Mouse (Mus musculus) spleen, postnatal 4 days (tissue): Measurements from ENCODE around the gene Itprid2.
"Not testable (repeated sequence)": the region's sequence is repeated elsewhere in the genome, so short reads cannot be mapped to it uniquely, and the experiment has no call there.

ENCODE experiments used
- DNase-seq, 2 experiments: peaks; one replicate each; pipeline ENCODE4 v3.0.0; 2022; ENCODE audit warnings: low spot score in 2 of 2

The Itprid2 gene

DNA sequence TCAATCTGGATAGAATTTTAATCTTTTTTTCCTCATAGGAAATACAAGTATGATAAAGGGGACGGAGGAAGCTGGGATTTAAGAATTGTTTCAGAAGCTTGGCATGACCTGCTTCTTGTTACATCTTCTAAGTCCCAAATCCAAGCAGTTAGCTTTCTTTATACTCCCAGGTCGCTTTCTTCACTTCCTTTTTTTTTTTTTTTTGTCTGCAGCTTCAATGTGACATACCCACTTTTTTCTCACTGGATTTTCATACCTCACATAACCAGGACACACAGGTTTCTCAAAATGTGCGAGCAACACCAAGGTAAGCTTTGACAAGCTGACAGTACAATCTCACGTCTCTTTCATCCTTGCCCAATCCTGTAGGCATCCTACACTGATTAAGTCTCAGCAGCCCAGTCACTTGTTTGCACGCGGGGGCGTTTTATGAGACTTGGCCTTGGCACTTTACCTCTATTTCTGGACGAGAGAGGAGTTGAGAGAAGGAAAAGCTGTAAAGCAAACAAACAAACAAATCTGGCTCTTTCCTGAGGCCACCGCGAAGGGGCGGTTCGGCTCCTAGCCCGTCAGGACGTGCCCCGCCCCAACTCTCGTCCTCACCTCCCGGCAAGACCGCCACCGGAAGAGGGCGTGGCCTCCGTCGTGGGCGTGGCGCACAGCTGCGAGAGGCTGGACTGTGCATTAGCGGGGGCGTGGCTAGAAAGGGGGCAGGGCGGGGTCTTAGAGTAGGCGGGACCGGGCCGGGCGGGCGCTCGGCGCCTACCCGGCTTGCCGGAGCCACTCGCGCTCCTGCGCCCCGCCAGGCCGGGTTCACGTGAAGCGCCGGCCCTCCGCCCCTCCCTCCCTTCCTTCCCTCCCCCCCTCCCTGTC, at the start of gene Itprid2:
TSS of gene Itprid2 (plus strand) at position 825 of the 873 bp plus-strand sequence.
- DNase-seq = peak; percentile 99 to 100

DNA sequence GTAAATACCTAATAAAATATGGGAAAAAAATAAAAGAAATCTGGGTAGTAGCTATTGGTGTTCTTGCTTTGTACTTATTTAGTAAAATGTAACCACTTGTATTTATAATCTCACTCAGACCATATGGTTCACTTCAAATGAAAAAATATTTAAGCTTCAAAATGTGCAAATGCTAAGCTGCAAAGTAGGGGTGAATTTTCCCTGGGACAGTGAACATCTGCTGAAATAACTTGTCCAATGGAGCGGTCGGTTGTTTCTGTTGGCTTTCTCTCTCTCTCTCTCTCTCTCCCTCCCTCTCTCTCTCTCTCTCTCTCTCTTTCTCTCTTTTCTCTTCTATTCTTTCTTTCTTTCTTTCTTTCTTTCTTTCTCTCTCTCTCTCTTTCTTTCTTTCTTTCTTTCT, 39.0 kb upstream of the Itprid2 start:
- no peak for DNase-seq

DNA sequence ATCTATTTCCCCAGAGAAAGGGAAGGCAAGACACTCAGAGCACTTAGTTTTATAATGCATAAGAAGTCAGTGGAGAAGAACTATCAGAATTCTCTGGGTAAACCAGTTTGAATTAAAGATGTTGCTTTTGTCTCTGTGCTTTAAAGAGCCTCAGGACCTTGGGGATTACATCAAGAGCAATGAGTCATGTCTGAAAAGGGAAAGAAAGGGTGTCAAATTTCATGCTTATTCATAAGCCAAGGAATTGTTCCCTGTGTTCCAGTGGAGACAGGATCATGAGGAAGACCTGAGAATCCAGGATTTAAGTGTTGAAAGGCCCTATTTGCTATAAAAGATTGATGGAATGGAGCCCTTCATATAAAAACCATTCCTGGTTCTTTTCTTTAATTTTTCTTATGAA, 38.1 kb upstream of the Itprid2 start:
- no peak for DNase-seq

DNA sequence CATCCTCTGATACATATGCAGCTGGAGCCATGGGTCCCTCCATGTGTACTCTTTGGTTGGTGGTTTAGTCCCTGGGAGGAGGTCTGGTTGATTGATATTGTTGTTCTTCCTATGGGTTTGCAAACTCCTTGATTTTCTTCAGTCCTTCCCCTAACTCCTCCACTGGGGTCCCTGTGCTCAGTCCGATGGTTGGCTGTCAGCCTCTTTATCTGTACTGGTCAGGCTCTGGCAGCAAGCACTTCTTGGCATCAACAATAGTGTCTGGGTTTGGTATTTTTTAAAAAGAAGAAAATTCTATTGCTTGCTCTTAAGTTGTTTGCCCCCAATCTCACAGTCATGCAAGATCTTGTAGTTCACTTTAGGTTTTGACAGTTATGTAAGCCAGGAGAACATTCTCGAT, 34.0 kb upstream of the Itprid2 start:
- not testable (repeated sequence) for DNase-seq

DNA sequence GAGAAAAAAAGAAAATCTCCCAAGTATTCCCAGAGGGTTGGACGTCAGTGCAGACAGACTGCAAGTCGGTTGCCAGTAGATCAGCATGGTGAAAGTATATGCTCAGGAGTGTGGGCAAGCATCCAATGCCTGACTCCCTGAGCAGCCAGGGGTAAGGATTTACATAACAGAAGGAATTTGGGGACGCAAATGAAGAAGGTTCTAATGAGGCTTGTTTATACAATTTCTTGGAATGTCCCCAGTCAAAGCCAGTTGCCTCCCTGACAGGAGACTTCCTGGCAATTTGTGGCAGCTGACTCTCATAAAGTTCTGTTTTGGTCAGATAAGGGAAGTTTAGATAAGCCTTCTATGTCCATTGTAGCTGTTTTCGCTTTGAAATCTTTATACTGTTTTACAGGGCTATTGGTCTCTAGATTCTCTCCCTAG, 33.4 kb upstream of the Itprid2 start:
- DNase-seq = no peak

DNA sequence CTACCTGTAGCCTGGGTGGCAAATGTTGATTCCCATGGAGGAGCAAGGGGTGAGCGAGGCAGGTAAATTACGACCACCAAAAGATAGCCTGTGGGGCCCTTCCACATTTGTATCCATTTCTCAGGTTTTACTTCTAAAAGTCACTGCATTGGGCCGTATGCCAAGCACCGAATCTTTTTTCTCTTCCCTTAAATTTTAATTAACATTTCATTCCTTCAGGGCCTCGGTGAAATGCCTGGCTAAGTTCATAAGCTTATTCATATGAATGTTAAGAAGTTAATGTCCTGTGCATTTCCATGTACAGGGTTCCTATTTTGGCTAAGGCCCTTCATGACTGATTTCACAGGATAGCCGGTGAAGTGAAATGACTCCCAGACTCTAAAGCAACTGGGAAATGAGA, 32.8 kb upstream of the Itprid2 start:
- no peak for DNase-seq

DNA sequence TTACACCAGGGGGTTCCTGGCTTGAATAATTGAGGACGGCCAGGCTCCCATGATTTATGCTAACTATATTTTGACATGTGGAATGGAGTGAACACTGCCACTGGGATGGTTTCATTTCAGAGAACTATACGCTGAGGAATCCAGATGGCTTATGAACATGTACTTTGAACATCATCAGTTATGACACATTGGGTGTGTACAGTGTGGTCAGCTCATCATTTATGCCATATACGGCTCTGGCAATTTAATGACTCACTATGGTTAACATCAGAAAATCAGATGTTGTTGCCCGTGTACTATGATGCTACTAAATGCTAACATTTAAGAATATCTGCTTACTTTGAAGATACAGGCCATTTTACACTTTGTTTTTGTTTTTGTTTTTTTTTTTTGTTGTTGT, 31.8 kb upstream of the Itprid2 start:
- DNase-seq = no peak

DNA sequence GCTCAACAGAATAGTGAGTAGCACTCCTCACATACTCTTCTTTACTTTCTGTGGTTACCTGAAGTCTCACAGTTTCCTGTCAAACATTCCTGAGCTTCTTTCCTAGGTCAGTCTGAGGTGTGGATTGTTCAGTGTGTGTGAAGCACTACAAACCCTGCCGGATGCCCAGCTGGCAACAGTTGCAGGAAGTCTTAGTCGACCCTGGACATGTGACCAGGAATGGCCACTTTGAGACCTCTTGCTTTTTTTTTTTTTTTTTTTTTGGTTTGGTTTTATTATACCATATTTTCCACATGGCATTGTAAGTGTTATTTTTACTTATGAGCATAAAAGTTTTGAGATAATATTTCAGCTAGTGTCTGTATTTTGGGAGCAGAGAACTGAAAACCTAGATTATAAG, 29.1 kb upstream of the Itprid2 start:
- DNase-seq = no peak

DNA sequence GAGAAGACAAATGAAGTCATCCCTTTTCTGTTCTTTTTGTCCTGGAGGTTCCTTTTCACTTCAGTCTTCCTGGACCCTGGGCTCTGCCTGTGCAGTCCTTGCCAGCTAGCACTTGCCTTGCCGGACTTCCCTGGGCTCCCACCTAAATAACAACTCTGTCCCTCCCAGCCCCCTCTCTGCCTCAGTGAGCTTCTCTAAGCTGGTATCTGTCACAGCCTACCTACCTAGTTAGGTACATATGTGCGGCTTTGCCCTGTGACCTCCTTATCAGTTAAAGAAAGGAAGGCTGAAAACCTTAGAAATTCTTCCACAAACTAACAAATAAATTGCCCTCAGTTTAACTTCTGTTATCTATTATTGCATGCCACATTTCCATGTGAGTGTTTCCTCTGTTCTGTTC, 28.0 kb upstream of the Itprid2 start:
- DNase-seq = no peak

DNA sequence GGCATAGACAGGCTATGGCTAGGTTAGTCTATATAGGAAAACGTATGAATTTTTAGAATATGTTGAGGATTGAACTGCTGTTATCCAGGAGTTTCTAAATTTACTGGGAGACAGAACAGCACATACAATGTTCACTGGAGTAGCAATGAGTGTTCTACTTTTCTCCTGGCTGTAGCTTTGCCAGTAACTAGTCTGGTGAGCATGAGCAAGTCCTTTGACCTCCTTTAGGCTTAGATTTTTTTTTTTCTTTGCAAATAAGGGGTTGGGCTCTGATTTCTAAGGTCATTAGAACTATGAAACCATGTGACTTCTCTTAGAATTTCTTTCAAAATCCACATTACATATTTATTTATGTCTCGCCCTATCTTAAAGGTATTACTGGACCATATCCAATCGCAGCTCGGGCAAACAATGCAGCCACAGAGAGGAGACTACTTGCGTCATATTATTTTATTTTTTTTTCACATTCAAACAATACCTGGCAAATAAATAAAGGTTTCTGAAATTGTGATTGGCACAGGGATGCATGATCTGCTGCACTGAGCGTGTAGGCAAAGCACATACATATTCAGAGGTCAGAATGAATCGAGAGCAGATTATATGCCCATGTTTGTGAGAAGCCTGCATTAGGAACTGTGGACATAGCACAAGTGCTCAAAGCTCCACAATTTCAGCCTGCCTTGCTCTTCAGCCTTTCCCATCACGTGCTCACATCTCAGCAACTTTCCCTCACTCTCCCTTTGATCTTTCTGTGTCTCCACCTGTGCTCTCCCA, 26.7 kb upstream of the Itprid2 start:
- DNase-seq = no peak

DNA sequence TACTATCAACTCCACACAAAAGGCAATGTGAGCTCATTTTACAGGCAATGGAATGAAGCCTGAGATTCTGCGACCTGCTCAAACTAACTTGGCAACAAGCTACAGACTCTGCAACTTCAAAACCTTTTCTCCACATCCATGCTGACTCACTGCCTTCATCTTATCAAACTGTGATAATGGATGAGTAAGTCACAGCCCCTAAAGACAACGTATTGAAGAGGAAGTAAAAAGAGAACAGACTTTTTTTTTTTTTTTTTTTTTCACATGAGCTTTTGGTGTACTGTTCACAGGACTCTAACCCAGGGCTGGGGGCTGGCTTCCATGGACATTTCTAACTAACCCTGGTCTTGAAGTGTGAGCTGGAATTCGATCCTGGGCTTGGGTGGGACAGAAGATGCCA, 24.3 kb upstream of the Itprid2 start:
- no peak for DNase-seq

DNA sequence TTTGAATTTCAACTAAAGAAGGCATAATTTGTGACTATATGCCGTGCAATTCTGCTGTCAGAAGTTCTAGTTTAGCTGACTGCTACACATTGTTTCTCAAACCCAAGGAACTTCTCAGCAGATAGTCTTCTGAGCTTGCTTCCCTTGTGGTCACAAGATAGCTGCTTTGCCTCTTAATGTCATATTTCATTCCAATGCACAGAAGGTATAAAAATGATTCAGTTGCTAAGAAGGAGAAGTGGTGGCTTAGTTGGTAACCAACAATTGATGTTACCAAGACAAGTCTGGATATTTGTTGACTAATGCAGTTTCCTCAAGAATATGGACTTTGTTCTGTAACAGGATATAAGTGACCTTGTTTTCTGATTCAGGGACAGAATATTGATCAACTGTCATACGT, 17.0 kb upstream of the Itprid2 start:
- no peak for DNase-seq

DNA sequence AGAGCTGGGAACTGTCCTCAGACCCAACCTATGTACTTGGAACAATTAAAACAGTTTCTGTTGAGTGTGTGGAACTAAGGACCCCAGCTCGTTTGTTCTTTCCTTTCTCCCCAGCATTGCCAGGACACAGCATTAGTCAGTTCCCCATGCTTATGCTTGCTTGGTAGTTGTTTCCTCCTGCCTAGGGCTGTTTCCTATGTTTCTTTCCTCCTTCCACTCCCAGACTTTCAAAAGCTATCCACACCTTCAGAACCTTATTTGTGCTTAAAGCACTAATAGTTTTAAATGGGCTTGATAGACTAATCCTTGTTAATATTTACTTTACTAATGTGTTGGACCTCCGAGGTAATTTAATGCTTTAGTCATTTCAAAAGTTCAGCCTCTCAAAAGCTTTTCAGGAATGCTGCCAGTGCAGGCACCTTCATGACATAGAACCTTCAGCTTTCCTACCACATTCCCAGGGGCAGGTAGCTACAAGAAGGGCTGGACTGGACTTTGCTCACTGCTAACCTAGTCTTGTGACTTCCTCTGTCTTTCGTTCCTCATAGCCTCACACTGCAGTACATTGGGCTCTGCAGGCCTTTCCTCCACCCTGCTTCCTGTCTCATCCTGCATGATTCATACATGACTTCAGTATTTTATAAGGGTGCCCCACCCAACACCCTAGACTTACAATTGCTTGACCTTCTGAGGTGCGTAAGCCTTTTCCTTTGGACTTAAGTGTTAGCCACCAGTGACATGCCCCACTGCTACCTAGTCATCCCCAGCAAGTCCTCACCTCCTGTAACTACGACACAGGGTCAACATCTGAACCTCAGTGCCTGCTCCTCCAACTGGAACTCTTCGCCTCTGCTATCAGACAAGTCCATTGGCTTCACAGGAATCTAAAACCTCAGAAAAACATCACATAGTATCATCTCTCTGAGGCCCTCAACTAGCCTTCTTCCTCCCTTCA, 16.3 kb upstream of the Itprid2 start:
- no peak for DNase-seq

DNA sequence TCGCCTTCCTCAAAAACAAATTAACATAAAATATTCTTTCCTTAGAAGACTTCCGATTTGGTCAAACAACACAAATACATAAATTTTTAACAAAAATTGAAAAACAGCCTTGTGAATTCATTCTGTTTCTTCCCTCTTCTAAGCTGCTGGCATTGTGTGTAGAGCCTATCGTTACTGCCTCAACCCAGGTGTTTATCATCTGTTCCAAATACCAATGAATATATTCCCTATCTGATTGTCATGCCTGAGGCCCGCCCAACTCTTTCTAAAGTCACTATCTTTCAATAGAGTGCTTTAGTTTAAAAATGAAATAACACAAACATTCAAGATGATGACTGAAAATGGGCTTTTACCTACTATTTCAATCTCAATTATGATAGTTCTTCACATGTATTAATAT, 11.9 kb upstream of the Itprid2 start:
- DNase-seq = no peak

DNA sequence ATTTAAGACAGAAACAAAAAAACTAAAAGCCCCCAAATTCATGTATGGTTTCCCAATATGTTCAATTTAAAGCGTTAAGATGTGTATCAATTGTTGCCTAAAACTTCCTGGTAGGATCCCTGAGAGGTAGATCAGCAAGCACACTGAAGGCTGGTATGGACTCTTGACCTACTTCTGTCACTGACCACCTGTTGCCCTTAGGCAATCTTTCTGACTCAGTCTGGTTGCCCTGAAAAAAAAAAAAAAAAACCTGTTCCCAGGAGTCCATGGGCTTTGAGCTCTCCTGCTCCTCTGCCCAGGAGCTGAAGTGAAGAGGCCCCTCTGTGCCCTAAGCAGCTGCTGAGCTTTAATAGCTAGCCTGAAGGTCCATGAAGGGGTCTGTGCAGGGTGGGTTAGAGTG, 7.5 kb upstream of the Itprid2 start:
- no peak for DNase-seq

DNA sequence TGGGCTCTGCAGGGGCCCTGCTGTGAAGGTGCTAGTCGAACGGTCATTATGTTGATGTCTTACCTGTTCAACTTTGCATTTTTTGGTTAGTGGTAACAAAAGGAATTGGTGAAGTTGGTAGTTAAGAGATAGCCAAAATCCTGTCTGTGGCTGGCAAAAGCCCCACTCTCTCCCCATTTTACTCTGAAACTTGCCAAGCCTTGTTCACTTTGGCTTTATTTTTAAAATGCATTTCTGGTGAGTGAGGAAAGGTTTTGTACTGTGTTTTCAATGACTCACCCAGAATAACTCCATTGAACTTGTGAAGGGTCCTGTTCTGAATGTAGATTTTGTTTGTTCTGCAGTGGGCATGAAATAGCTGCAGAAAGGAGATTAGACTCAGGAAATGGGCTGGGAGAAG, 4.9 kb upstream of the Itprid2 start:
- DNase-seq = no peak

DNA sequence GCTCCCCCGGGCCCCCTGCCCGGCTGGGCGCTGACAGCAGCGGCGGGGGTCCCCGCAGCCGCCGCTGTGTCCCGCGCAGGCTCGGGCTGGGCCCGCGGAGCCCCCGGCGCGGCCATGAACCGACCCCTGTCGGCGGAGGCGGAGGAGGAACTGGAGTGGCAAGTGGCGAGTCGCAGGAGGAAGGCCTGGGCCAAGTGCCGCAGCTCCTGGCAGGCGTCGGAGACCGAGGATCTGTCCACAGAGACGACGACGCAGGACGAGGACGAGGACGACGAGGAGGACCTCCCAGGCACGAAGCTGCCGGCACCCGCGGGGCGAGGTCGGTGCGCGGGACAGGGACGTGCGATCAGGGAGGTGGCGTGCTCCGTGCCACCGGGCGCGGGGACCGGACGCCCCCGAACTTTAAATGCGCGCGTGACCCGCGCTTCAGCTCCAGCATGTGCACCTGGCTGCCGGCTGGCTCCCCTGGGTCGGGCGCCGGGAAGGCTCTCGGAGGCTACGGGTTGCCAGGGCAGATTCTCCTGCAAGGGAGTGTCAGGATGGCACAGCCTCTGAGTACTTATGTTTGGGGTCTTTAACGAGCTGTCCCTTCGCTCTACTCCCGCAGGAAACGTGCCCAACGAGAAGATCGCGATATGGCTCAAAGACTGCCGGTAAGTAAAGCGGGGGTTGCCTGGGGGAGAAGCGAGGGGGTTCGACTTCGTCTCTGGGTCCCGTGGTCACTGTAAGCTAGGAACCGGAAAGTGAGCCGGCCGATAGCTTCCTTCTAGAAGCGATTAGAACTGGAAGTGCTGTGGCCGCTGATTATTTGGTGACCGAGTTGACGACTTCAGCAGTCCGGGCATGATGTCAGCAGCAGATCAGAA, 507 bp downstream of the Itprid2 start:
- DNase-seq = peak; percentile 63 to 85

DNA sequence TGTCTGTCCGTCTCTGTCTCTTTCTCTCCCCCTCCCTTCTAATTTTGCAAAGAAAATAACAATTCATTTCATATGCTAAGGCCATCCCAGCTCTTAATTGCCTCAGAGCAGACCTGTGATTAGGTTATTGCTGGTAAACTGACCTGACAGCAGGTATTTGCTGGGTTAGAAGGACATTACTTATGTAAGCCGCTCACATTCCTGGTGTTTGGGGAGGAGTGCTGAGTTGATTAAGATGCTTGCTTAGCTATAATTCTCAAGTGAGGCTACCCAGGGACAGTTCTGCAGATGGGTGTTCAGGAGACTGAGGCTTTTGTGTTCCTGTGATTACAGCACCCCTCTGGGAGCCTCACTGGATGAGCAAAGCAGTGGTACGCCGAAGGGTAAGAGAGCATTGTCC, 3.8 kb downstream of the Itprid2 start:
- DNase-seq = no peak

DNA sequence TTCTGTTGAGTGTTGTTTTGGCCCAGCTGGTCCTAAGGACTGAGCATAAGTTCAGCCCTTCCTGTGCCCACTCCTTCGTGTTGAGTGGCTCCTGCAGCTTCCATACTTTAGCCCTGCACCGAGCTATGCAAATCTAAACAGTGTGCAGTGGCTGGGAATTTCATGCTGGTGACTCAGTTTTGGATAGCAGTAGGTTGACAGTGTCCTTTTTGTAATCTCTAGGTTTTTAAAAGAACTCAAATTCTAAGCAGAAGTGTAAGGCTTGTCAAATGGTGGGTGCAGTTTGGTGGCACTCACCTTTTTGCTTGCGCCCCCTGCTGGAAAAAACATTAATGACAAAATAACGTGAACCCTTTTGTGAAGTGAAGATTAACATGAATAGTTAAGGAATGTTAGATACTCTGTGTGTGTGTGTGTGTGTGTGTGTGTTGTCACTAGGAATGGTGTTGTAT, 11.1 kb downstream of the Itprid2 start:
- DNase-seq = peak; percentile 59 to 84

DNA sequence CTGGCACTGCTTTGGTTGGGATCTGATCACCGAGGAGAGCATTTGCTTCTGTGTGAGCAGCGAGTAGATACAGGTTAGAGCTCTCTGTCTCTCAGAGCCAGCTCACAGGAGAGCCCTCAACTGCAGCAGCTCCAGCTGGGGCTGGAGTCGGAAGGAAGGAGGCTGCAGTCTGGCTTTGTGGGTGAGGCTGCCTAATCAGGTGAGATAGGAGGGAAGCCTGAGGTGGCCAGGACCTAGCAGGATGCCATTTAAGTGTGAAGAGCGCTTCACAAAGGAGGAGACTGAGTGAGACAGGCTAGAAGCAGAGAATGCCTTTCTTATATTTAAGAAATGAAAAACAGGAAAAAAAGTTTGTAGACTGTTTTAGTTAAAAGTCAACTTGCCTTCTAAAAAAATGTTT, 11.9 kb downstream of the Itprid2 start:
- no peak for DNase-seq

DNA sequence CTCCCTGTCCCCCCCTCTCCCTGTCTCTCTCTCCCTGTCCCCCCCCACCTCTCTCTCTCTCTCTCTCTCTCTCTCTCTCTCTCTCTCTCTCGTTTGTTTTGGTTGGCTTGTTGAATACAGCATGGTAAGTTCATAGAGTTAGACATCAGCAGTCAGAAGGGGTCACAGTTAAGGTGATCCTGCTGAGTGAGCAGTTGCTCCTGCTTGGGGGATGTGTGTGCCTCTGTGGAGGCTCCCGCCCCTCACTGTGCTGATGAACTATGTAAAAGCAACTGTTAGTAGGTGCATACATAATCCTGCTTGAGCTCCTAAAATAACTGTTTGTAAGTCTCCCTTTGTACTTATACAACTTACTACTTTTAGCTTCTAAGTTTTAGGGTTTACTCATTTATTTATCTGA, 12.6 kb downstream of the Itprid2 start:
- DNase-seq = no peak
